Mouse (Mus musculus) liver, postnatal 0 days (tissue): ENCODE measurements around the gene Tmem170.

ENCODE experiments used
- CTCF ChIP-seq: sonication (generic); IDR thresholded peaks from 2 replicates; pipeline ENCODE4 v1.5.1; 2016; ENCODE audit warnings: antibody characterized with exemption, low read depth
- EP300 ChIP-seq: IDR thresholded peaks from 2 replicates; pipeline ENCODE4 v1.6.1; 2016; ENCODE audit warnings: antibody characterized with exemption, low read depth, mild to moderate bottlenecking

DNA sequence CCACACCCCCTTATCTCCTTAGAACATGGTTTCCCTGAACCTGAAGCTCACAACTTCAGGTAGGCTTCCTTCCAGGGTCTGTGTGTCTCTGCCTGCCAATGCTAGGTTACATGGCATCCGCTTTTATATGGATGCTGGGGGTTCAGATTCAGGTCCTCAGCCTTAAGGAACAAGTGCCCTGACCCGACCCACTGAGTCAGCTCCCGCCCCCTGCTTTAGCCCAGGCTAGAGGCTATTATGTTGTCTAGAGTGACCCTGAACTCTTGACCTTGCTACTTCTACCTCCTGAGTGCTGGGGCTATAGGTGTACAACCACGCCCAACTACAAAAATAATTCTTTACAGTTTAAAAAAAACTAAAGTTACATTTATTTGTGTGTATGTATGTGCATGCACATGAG lies 61.5 kb downstream of the Tmem170 start:
- TF ChIP-seq CTCF (no peak), EP300 (no peak)
